Mouse (Mus musculus) embryonic facial prominence, embryonic 14.5 days (tissue): ENCODE results near the gene Lbr. TPM values are rescaled to one million over a fixed set of nuclear protein-coding genes. Genes with fewer than 3 reads are reported as not detected.

Source experiments
- ATAC-seq: fragments of 200-750 bp; cut with Nextera tagmentation; 2 replicates; pipeline ENCODE4 v1.8.0; 2017; ENCODE audit warnings: low read depth, moderate number of reproducible peaks, moderate TSS enrichment
- DNase-seq: peaks from one replicate; pipeline ENCODE4 v3.0.0-alpha.2; 2015; ENCODE audit warnings: low spot score
- H3K27ac ChIP-seq: fragments of 300-500 bp; sonication (generic); replicated peaks from 2 replicates; pipeline ENCODE4 v1.5.1; 2014; ENCODE audit warnings: low read depth, mild to moderate bottlenecking, low read length, moderate library complexity
- H3K27me3 ChIP-seq: fragments of 300-500 bp; sonication (generic); replicated peaks from 2 replicates; pipeline ENCODE4 v1.6.1; 2014; ENCODE audit warnings: low read length; ENCODE audit not compliant: control insufficient read depth, insufficient read depth
- H3K36me3 ChIP-seq: fragments of 300-500 bp; sonication (generic); 2 replicates; pipeline ENCODE4 v1.6.1; 2014; ENCODE audit warnings: low read length, mixed read lengths; ENCODE audit not compliant: control insufficient read depth, insufficient read depth
- H3K4me1 ChIP-seq: fragments of 300-500 bp; sonication (generic); 2 replicates; pipeline ENCODE4 v1.6.1; 2014; ENCODE audit warnings: antibody characterized with exemption, low read length; ENCODE audit not compliant: control insufficient read depth, insufficient read depth
- H3K4me2 ChIP-seq: fragments of 300-500 bp; sonication (generic); 2 replicates; pipeline ENCODE4 v1.6.1; 2014; ENCODE audit warnings: low read depth, mild to moderate bottlenecking, low read length, moderate library complexity, mixed read lengths
- H3K4me3 ChIP-seq: fragments of 300-500 bp; sonication (generic); 2 replicates; pipeline ENCODE4 v1.5.1; 2014; ENCODE audit warnings: low read depth, mild to moderate bottlenecking, low read length
- H3K9ac ChIP-seq: fragments of 300-500 bp; sonication (generic); 2 replicates; pipeline ENCODE4 v1.6.1; 2014; ENCODE audit warnings: low read depth, mild to moderate bottlenecking, low read length, moderate library complexity, mixed read lengths
- H3K9me3 ChIP-seq: fragments of 300-500 bp; sonication (generic); 2 replicates; pipeline ENCODE4 v1.6.1; 2016; ENCODE audit warnings: low read length; ENCODE audit not compliant: control insufficient read depth
- WGBS: fragments of 180-500 bp; shearing (Covaris S2); extraction: QIAGEN DNeasy Blood & Tissue Kit; methylation state at CpG from one replicate; pipeline ENCODE4 v1.1.7; 2014; 5-methylcytosine and 5-hydroxymethylcytosine counted together
- polyA plus RNA-seq: library from polyadenylated mRNA; unstranded; fragments of >200 nt; fragmentation: Nextera tagmentation; extraction: Ambion mirVana; gene quantifications from 2 replicates; pipeline ENCODE4 v1.2.1, GENCODE M21; 2014

The Lbr gene
- polyA plus RNA-seq, 1 experiment from 2014 or later: 98.1 TPM

DNA sequence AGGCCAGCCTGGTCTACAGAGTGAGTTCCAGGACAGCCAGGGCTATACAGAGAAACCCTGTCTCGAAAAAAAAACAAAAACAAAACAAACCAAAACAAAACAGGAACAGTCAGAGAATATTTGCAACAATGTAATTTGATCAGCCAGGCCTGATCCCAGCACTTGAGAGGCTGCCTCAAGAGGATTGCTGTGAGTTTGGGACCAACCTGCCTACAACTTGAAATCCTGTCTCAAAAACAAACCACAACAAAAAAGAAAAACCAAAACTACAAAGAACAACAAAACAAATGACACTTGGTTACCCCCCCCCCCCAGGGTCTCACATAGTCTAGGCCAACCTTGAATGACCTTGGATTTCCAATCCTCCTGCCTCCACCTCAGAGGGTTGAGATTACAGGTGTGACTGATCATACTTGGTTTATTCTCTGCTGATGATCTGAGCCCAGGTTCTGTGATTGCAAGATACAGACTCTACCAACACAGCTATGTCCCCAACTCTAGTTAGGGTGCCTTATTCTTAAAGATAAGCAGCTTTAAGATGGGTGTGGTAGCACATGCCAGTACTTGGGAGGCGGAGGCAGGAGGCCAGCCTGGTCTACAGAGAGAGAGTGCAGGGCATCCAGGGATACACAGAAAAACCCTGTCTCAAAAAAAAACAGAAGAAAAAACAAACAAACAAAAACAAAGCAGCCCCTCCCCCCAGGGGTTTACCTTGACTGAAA is 18.5 kb upstream of the Lbr start:
- no peak overlapping the region for H3K27ac ChIP-seq

DNA sequence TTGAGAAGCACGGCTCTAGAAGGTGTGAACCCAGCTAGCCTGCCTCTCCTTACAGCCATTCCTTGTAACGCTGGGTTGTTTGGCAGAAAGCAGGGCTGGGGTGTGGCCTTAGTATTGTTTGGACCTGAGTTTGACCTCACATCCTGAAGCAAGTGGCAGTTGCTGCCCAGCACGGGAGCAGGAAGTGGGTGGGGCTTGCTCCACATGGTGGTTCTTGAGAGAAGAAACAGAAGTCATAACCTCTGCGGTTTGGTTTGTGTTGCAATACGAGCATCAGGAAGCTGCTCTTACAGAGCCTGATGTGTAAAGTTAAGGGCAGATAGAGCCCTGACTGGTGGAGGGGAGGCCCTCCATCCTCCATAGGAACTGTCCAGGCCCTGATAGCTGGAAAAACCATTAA is 17.8 kb upstream of the Lbr start:
- ATAC-seq (0 out of 2 replicates have a peak, but pooled peaks have one; percentile 37), DNase-seq (peak; percentile 86)
- 25% methylated on average over 5 of the region's 5 CpGs for WGBS

More for the DNA sequence above, 18.5 kb upstream of the Lbr start:
- DNase-seq (no peak), ATAC-seq (no peak)
- Histone ChIP-seq H3K36me3 (no peaks in the 10 kb centered on the region), H3K27me3 (no peaks in the 10 kb centered on the region), H3K9ac (no peak overlapping the region), H3K4me2 (no peak overlapping the region), H3K9me3 (no peaks in the 10 kb centered on the region), H3K4me3 (no peak overlapping the region), H3K4me1 (no peaks in the 10 kb centered on the region)
- 77% methylated on average over 2 of the region's 2 CpGs for WGBS

DNA sequence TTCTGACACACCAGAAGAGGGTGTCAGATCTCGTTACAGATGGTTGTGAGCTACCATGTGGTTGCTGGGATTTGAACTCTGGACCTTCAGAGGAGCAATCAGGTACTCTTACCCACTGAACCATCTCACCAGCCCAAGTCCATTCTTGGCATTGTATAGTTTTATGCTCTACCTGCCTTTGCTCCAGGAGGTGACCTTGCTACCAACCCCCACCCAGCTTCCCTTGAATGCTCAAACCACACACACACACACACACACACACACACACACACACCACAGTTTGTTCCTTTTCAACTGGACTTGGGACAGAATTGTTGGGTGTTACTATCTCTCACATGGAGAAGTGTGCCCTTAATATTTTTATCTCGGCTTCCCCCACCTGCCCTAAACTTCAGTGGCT is 13.5 kb upstream of the Lbr start:
- Histone ChIP-seq H3K4me2 (no peak overlapping the region), H3K27me3 (no peaks in the 10 kb centered on the region), H3K27ac (no peak overlapping the region), H3K9me3 (no peaks in the 10 kb centered on the region), H3K4me3 (no peak overlapping the region), H3K4me1 (peaks cover 3% of the 10 kb centered on the region; the same call in 1 of the 2 replicates), H3K36me3 (no peaks in the 10 kb centered on the region), H3K9ac (no peak overlapping the region)
- WGBS: 83% methylated on average over 2 of the region's 2 CpGs
- DNase-seq: no peak
- ATAC-seq: no peak

More for the DNA sequence above, 17.8 kb upstream of the Lbr start:
- no peaks in the 10 kb centered on the region for H3K4me1 ChIP-seq
- no peaks in the 10 kb centered on the region for H3K9me3 ChIP-seq
- H3K27me3 ChIP-seq: no peaks in the 10 kb centered on the region
- no peak overlapping the region for H3K4me2 ChIP-seq
- no peak overlapping the region for H3K27ac ChIP-seq
- no peak overlapping the region for H3K4me3 ChIP-seq
- no peak overlapping the region for H3K9ac ChIP-seq
- no peaks in the 10 kb centered on the region for H3K36me3 ChIP-seq

DNA sequence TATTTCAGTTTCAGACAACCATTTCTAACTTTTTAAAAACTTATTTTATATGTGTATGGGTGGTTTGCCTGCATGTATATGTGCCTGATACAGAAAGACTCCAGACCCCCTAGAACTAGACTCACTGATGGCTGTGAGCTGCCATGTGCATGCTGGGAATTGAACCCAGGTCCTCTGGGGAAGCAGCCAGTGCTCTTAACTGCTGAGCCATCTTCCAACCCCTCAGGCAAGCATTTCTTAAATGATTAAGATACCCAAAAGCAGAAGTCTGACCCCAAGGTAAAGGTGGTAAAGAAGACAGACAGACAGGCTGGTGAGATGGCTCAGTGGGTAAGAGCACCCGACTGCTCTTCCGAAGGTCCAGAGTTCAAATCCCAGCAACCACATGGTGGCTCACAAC is 12.0 kb upstream of the Lbr start:
- Histone ChIP-seq H3K4me1 (peaks cover 3% of the 10 kb centered on the region; the same call in 1 of the 2 replicates), H3K36me3 (no peaks in the 10 kb centered on the region), H3K4me3 (no peak overlapping the region), H3K9me3 (no peaks in the 10 kb centered on the region), H3K4me2 (no peak overlapping the region), H3K27ac (no peak overlapping the region), H3K9ac (no peak overlapping the region), H3K27me3 (no peaks in the 10 kb centered on the region)
- no peak for ATAC-seq
- DNase-seq: no peak
- WGBS: 96% methylated on average over 2 of the region's 2 CpGs

DNA sequence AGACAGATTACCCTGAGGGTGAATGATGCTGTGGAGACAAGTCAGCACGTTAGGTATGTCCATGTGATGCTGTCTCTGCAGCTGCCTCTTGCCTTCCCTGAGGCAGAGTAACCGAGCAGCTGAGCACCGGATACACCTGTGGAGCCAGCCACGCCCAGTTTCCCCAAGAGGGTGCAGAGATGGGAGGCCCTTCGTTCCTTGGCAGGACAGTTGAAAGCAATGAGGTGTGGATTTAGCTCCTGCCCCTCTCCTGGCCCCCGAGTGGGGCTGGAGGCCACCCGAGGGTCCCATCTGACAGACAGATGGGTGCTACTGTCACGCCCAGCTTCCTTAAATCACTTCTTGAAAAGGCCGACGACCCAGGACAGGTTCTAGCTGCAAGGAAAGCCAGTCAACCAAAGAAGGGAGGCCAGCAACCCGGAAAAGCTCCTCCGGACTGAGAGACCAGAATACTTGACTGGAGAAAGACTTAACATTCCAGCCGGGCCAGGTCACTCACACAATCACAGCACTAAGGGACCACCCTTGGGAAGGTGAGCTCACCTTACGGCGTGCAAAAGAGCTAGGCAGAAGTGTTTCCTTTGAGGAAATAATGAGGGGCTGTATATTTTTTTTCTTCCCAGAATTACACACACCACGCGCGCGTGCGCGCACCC is 10.4 kb upstream of the Lbr start:
- Histone ChIP-seq H3K4me2 (peak overlapping the region; percentile 44), H3K4me1 (peaks cover 3% of the 10 kb centered on the region; the same call in 1 of the 2 replicates), H3K9me3 (no peaks in the 10 kb centered on the region), H3K36me3 (no peaks in the 10 kb centered on the region), H3K27me3 (no peaks in the 10 kb centered on the region), H3K9ac (no peak overlapping the region), H3K4me3 (peak overlapping the region; percentile 7), H3K27ac (no peak overlapping the region)
- ATAC-seq (peak; percentile 81), DNase-seq (peak; percentile 72)
- 7% methylated on average over 19 of the region's 21 CpGs for WGBS

DNA sequence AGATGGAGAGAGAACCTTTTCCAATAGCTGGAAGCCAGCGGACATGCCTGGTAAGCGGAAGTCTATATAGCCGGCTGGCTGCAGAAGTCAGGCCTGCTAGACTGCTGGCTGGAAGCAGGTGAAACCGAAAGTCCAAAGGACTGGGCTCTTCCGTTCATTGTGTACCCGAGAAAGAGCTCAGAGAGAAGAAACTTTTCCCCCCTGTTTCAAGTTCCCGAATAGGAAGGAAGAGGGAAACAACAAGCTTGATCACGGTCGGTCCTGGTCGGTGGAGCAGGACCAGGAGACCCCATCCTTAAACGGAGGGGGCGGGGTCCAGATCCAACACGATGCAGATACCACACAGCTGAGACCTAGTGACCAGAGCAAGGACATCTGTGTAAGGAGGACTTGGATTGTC is 9.6 kb upstream of the Lbr start:
- Histone ChIP-seq H3K4me3 (no peak overlapping the region), H3K4me2 (peak overlapping the region; percentile 44; the same call in 1 of the 2 replicates), H3K27me3 (no peaks in the 10 kb centered on the region), H3K36me3 (no peaks in the 10 kb centered on the region), H3K9ac (no peak overlapping the region), H3K9me3 (no peaks in the 10 kb centered on the region), H3K27ac (0 out of 2 replicates have a peak overlapping the region, but pooled peaks have one; percentile 5), H3K4me1 (peaks cover 3% of the 10 kb centered on the region; the same call in 1 of the 2 replicates)
- WGBS: 45% methylated on average over 13 of the region's 13 CpGs
- DNase-seq (no peak), ATAC-seq (no peak)

DNA sequence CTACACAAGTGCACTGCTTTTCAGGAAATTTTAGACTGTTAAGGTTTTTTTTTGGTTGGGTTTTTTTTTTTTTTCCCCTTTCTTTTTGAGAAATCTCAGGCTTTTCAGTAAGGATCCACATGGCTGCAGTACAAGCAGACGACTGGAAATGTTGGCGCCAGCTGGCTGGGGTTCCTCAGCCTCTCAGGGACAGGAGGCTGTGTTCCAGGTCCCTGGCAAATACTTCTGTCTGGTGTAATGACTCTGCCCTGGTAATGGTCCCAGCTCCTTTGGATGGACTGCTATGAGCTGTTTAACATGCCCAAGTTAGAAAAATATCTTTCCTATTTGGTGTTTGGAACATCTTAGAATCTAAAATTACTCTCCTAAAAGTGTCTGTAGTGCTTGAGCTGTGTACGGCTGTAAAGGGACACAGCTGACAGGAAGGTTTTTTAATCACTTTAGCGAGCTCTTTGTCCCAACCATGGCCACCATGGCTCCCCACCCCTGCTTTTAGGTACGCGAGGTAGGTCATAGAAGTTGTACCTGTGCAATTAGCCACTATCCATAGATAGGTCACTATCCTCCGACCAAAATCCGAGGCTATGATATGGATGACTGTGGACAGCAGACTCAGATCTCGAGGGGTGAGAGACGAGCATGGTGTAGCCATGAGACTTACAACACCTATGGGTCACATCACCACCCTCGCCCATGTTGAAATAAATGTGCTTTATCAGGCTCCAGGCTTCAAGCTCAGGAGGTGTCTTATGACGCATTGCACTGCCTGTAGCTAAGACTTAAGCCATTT is 8.9 kb upstream of the Lbr start:
- H3K4me1 ChIP-seq: peaks cover 3% of the 10 kb centered on the region; the same call in 1 of the 2 replicates
- ATAC-seq (no peak), DNase-seq (no peak)
- H3K36me3 ChIP-seq: no peaks in the 10 kb centered on the region
- 81% methylated on average over 12 of the region's 12 CpGs for WGBS
- no peaks in the 10 kb centered on the region for H3K9me3 ChIP-seq
- H3K27me3 ChIP-seq: no peaks in the 10 kb centered on the region
- no peak overlapping the region for H3K4me2 ChIP-seq
- no peak overlapping the region for H3K4me3 ChIP-seq
- H3K27ac ChIP-seq: no peak overlapping the region
- H3K9ac ChIP-seq: no peak overlapping the region

DNA sequence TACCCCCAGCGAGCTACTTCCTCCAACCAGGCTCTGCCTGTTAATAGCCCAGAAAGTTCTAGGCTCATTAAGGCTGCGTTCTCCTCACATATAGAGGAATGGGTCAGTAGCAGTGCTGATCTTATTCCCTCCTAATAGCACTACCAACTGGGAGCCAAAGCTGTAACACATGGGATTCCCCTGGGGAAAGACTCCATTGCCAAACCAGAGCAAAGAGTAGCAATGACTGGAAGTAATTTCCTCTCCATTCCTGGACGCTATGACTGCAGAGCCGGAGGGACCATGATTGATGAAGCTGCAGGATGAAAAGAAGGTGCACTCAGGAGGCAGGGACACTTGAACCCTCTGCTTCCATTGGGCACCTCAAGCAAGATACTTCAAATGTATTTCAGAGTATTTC is 7.6 kb upstream of the Lbr start:
- WGBS: 46% methylated on average over 4 of the region's 4 CpGs
- Histone ChIP-seq H3K36me3 (no peaks in the 10 kb centered on the region), H3K9me3 (no peaks in the 10 kb centered on the region), H3K4me1 (peaks cover 3% of the 10 kb centered on the region; the same call in 1 of the 2 replicates), H3K4me2 (no peak overlapping the region), H3K27me3 (no peaks in the 10 kb centered on the region), H3K27ac (no peak overlapping the region), H3K4me3 (no peak overlapping the region), H3K9ac (no peak overlapping the region)
- ATAC-seq: no peak
- no peak for DNase-seq
